In the genomic region with DNA sequence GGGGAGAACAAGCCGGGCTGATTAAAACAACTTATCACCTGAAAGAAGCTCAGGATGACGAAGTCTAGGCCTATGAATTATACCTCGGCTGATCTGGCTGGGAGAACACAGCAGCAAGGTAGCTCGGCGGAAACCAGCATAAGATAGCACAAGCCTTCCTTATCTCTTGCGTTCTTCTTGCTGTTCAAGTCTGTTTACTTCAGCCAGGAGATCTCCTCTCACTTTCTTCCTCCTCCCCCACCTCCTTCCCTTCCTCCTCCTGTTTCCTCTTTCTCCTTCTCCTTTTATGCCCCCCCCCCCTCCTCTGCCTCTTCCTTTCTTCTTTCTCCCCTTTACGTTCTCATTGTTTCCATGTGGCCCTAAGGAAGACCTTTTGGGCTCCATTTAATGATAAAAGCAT, we compare ENCODE assay signal across 29 mouse cellular contexts.
"Had no signal": no experiment of that assay in that cellular context is flagged by ENCODE, and none has a peak within 500 bp of the region (broad histone marks: within the 10 kb centered on the region; RNA-seq: fewer than 3 reads in every experiment).

No protein-coding gene starts in this region.

- H3K27me3 ChIP-seq: limb, embryonic 12.5 days; limb, embryonic 13.5 days; limb, embryonic 15.5 days; liver, embryonic 12.5 days; liver, embryonic 13.5 days; liver, embryonic 15.5 days; lung, embryonic 15.5 days; megakaryocyte, embryonic 14.5 days; midbrain, embryonic 12.5 days; midbrain, embryonic 13.5 days; midbrain, embryonic 15.5 days had no signal

- H3K9me3 ChIP-seq: limb, embryonic 10.5 days; limb, embryonic 12.5 days; limb, embryonic 13.5 days; limb, embryonic 15.5 days; liver, embryonic 12.5 days; liver, embryonic 13.5 days; liver, embryonic 15.5 days; lung, embryonic 15.5 days; midbrain, embryonic 10.5 days; midbrain, embryonic 12.5 days; midbrain, embryonic 13.5 days; midbrain, embryonic 15.5 days had no signal

- H3K4me2 ChIP-seq: limb, embryonic 12.5 days; limb, embryonic 13.5 days; limb, embryonic 15.5 days; liver, embryonic 12.5 days; liver, embryonic 13.5 days; liver, embryonic 15.5 days; lung, embryonic 14.5 days; lung, embryonic 15.5 days; midbrain, embryonic 11.5 days; midbrain, embryonic 12.5 days; midbrain, embryonic 13.5 days; midbrain, embryonic 15.5 days had no signal

- DNase-seq: left cerebral cortex, postnatal 4 days; liver; liver, embryonic 13.5 days; lung, adult 18-20 months; lung, adult 2 months; lung, embryonic 14.5 days; lung, postnatal 10 days; lung, postnatal 14 days; lung, postnatal 36 days; lung, postnatal 4 days had no signal

- H3K27ac ChIP-seq: left cerebral cortex, adult 2 months; limb, embryonic 10.5 days; limb, embryonic 12.5 days; limb, embryonic 13.5 days; limb, embryonic 15.5 days; liver, embryonic 12.5 days; liver, embryonic 13.5 days; liver, embryonic 14.5 days; liver, embryonic 15.5 days; lung, embryonic 15.5 days; macrophage; midbrain, embryonic 10.5 days; midbrain, embryonic 12.5 days; midbrain, embryonic 13.5 days; midbrain, embryonic 15.5 days had no signal

- H3K4me3 ChIP-seq: left cerebral cortex, adult 2 months; limb, embryonic 10.5 days; limb, embryonic 12.5 days; limb, embryonic 13.5 days; limb, embryonic 15.5 days; liver, embryonic 12.5 days; liver, embryonic 13.5 days; liver, embryonic 15.5 days; lung, embryonic 15.5 days; megakaryocyte, embryonic 14.5 days; midbrain, embryonic 10.5 days; midbrain, embryonic 12.5 days; midbrain, embryonic 13.5 days; midbrain, embryonic 15.5 days; myocyte had no signal

- H3K36me3 ChIP-seq: limb, embryonic 10.5 days; limb, embryonic 12.5 days; limb, embryonic 13.5 days; limb, embryonic 15.5 days; liver, embryonic 12.5 days; liver, embryonic 13.5 days; liver, embryonic 15.5 days; lung, embryonic 15.5 days; midbrain, embryonic 10.5 days; midbrain, embryonic 12.5 days; midbrain, embryonic 13.5 days; midbrain, embryonic 15.5 days had no signal

- H3K9ac ChIP-seq: limb, embryonic 12.5 days; limb, embryonic 13.5 days; limb, embryonic 15.5 days; liver, embryonic 12.5 days; liver, embryonic 13.5 days; liver, embryonic 14.5 days; liver, embryonic 15.5 days; lung, embryonic 14.5 days; lung, embryonic 15.5 days; midbrain, embryonic 12.5 days; midbrain, embryonic 13.5 days; midbrain, embryonic 15.5 days had no signal

- ATAC-seq: liver, embryonic 12.5 days; lung, postnatal 0 days; midbrain, embryonic 13.5 days; midbrain, embryonic 15.5 days; midbrain, embryonic 16.5 days had no signal

- H3K4me1 ChIP-seq: limb, embryonic 10.5 days; limb, embryonic 12.5 days; limb, embryonic 13.5 days; limb, embryonic 15.5 days; liver, embryonic 12.5 days; liver, embryonic 13.5 days; liver, embryonic 15.5 days; lung, embryonic 15.5 days; megakaryocyte, embryonic 14.5 days; midbrain, embryonic 10.5 days; midbrain, embryonic 12.5 days; midbrain, embryonic 13.5 days; midbrain, embryonic 15.5 days had no signal
